Mouse (Mus musculus): Measurements from ENCODE around the gene Csnk2a1.

- TF ChIP-seq TAL1 (IDR thresholded peaks at IDR 0.05; ENCODE audit: low read length): no peak
- TF ChIP-seq GATA1 (IDR thresholded peaks at IDR 0.05; ENCODE audit: low read length): no peak
Observed at GRCm38 (mm10) chr2:152178345-152178744, 48.3 kb upstream of the Csnk2a1 start.
